Mouse (Mus musculus): ENCODE results near the gene Gm13119. TPM values are rescaled to one million over a fixed set of nuclear protein-coding genes. Genes with fewer than 3 reads are reported as not detected.
"Not testable (repeated sequence)": the region's sequence is repeated elsewhere in the genome, so short reads cannot be mapped to it uniquely, and the experiment has no call there.

The Gm13119 gene
- total RNA-seq (2012; rRNA removed), result not detected in 2 replicates
- polyA plus RNA-seq (2012; ENCODE audit: insufficient read depth in 1 of 2, insufficient read length in 2 of 2, low read depth in 1 of 2, low replicate concordance in 2 of 2, missing spikeins in 1 of 2), result not detected

DNA sequence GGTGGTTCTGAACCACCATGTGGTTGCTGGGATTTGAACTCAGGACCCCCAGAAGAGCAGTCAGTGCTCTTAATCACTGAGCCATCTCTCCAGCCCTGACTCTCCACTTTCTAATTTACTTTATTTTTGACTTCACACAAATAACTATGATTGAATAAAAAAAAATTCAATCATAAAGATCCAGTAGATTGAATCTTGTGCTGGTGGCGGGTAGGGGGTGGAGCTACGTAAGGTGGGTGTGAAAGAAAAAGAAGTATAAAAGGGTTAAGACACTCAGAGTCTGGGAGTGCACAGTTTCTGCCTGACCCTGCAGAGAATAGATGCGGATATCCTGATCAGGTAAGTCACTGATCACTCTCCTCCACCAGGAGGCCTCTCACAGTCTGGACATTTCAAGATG is at the start of gene Gm13119:
TSS of gene Gm13119 (plus strand) at position 301 of the 400 bp plus-strand sequence.
- not testable (repeated sequence) for H3K36me3 ChIP-seq (ENCODE audit: control insufficient read depth in 1 of 2, insufficient read depth in 2 of 2, low read length in 2 of 2); H3K27ac ChIP-seq (ENCODE audit: control insufficient read depth, low read depth, low read length); H3K4me1 ChIP-seq (ENCODE audit: control insufficient read depth in 1 of 2, insufficient read depth in 2 of 2, low read length in 2 of 2); H3K27me3 ChIP-seq (ENCODE audit: control insufficient read depth in 1 of 2, insufficient read depth in 2 of 2, low read length in 2 of 2); H3K9ac ChIP-seq (ENCODE audit: control insufficient read depth, low read depth, low read length, poor library complexity, severe bottlenecking); DNase-seq (ENCODE audit: low read depth, low spot score); H3K4me3 ChIP-seq (ENCODE audit: control insufficient read depth in 1 of 2, insufficient read depth in 1 of 2, low read depth in 2 of 2, low read length in 2 of 2); H3K9me3 ChIP-seq (replicated peaks; ENCODE audit: insufficient read depth, low read length); H3K79me2 ChIP-seq (ENCODE audit: control insufficient read depth, insufficient read depth, low read length, poor library complexity)

- not testable (repeated sequence) for H3K79me2 ChIP-seq (ENCODE audit: control insufficient read depth, insufficient read depth, low read length, poor library complexity); H3K9ac ChIP-seq (ENCODE audit: control insufficient read depth, low read depth, low read length, poor library complexity, severe bottlenecking); H3K27me3 ChIP-seq (ENCODE audit: control insufficient read depth in 1 of 2, insufficient read depth in 2 of 2, low read length in 2 of 2); H3K9me3 ChIP-seq (replicated peaks; ENCODE audit: insufficient read depth, low read length); H3K27ac ChIP-seq (ENCODE audit: control insufficient read depth, low read depth, low read length); H3K4me1 ChIP-seq (ENCODE audit: control insufficient read depth in 1 of 2, insufficient read depth in 2 of 2, low read length in 2 of 2); DNase-seq (ENCODE audit: low read depth, low spot score); H3K4me3 ChIP-seq (ENCODE audit: control insufficient read depth in 1 of 2, insufficient read depth in 1 of 2, low read depth in 2 of 2, low read length in 2 of 2); H3K36me3 ChIP-seq (ENCODE audit: control insufficient read depth in 1 of 2, insufficient read depth in 2 of 2, low read length in 2 of 2)
Measured at GRCm38 (mm10) chr4:144312666-144313460, 44.9 kb upstream of the Gm13119 start.

GRCm38 (mm10) chr4:144329949-144330348 is 27.8 kb upstream of the Gm13119 start, which contains the start of gene Gm13128:
Gene Gm13128 (plus strand): TSS chr4:144330249.
- not testable (repeated sequence) for DNase-seq (ENCODE audit: low read depth, low spot score); H3K4me1 ChIP-seq (ENCODE audit: control insufficient read depth in 1 of 2, insufficient read depth in 2 of 2, low read length in 2 of 2)

GRCm38 (mm10) chr4:144335856-144336255 is 21.9 kb upstream of the Gm13119 start:
- not testable (repeated sequence) for H3K9me3 ChIP-seq (replicated peaks; ENCODE audit: insufficient read depth, low read length); DNase-seq (ENCODE audit: low read depth, low spot score); H3K4me3 ChIP-seq (ENCODE audit: control insufficient read depth in 1 of 2, insufficient read depth in 1 of 2, low read depth in 2 of 2, low read length in 2 of 2); H3K4me1 ChIP-seq (ENCODE audit: control insufficient read depth in 1 of 2, insufficient read depth in 2 of 2, low read length in 2 of 2); H3K79me2 ChIP-seq (ENCODE audit: control insufficient read depth, insufficient read depth, low read length, poor library complexity); H3K9ac ChIP-seq (ENCODE audit: control insufficient read depth, low read depth, low read length, poor library complexity, severe bottlenecking); H3K27ac ChIP-seq (ENCODE audit: control insufficient read depth, low read depth, low read length); H3K27me3 ChIP-seq (ENCODE audit: control insufficient read depth in 1 of 2, insufficient read depth in 2 of 2, low read length in 2 of 2); H3K36me3 ChIP-seq (ENCODE audit: control insufficient read depth in 1 of 2, insufficient read depth in 2 of 2, low read length in 2 of 2)

More at GRCm38 (mm10) chr4:144329949-144330348, 27.8 kb upstream of the Gm13119 start, which contains the start of gene Gm13128:
- not testable (repeated sequence) for H3K27ac ChIP-seq (ENCODE audit: control insufficient read depth, low read depth, low read length); H3K79me2 ChIP-seq (ENCODE audit: control insufficient read depth, insufficient read depth, low read length, poor library complexity); H3K9me3 ChIP-seq (replicated peaks; ENCODE audit: insufficient read depth, low read length); H3K36me3 ChIP-seq (ENCODE audit: control insufficient read depth in 1 of 2, insufficient read depth in 2 of 2, low read length in 2 of 2); H3K27me3 ChIP-seq (ENCODE audit: control insufficient read depth in 1 of 2, insufficient read depth in 2 of 2, low read length in 2 of 2); H3K9ac ChIP-seq (ENCODE audit: control insufficient read depth, low read depth, low read length, poor library complexity, severe bottlenecking); H3K4me3 ChIP-seq (ENCODE audit: control insufficient read depth in 1 of 2, insufficient read depth in 1 of 2, low read depth in 2 of 2, low read length in 2 of 2)

DNA sequence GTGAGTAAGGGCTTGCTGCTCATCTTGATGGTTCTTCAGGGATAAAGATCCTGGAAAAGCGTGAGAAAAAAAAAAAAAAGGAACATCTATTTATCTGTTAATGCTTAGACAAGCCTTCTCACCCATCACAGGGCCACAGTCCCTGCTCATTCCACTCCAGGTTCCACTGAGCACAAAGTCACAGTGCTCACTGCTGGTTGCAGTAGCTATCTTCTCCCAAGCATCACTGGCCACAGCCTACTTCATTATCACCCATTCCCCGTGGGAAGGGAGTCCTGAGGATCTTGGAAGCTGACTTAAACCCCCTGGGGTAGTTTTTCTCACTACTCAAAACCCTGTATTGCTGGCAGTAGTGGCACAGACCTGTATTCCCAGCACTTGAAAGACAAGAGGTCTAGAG is 20.2 kb downstream of the Gm13119 start, which contains the start of gene Pramef20:
TSS of gene Pramef20 (minus strand) at position 23 of the 400 bp plus-strand sequence.
- H3K4me3 ChIP-seq (ENCODE audit: control insufficient read depth in 1 of 2, insufficient read depth in 1 of 2, low read depth in 2 of 2, low read length in 2 of 2), result no peak within 1 kb of the TSS
- H3K9me3 ChIP-seq (replicated peaks; ENCODE audit: insufficient read depth, low read length), result no peaks in the 10 kb centered on the region
- no peak for DNase-seq (ENCODE audit: low read depth, low spot score)
- no peak for TF ChIP-seq MAFK (IDR thresholded peaks at IDR 0.05; ENCODE audit: borderline replicate concordance, low read depth, low read length)
- no peak for TF ChIP-seq EP300 (IDR thresholded peaks at IDR 0.05; ENCODE audit: low read depth in 1 of 2, low read length in 2 of 2)
- no peak for TF ChIP-seq HCFC1 (IDR thresholded peaks at IDR 0.05; ENCODE audit: low read depth, low read length)
- no peak for TF ChIP-seq E2F4 (IDR thresholded peaks at IDR 0.05; ENCODE audit: borderline replicate concordance, low read depth, low read length)
- TF ChIP-seq CTCF (IDR thresholded peaks at IDR 0.05 in 2 of 3, conservative IDR thresholded peaks at IDR 0.05 in 1 of 3; ENCODE audit: control insufficient read depth in 1 of 3, insufficient read depth in 1 of 3, low read depth in 2 of 3, low read length in 3 of 3, poor library complexity in 1 of 3, severe bottlenecking in 1 of 3), result no peak
- TF ChIP-seq JUND (IDR thresholded peaks at IDR 0.05; ENCODE audit: low read depth, low read length), result no peak
- no peak for TF ChIP-seq BHLHE40 (IDR thresholded peaks at IDR 0.05; ENCODE audit: borderline replicate concordance, low read depth, low read length)
- no peak for TF ChIP-seq NRF1 (IDR thresholded peaks at IDR 0.05; ENCODE audit: insufficient read depth, low read depth, low read length, poor library complexity, severe bottlenecking)
- no peak for TF ChIP-seq MEF2A (IDR thresholded peaks at IDR 0.05; ENCODE audit: extremely low read depth, insufficient replicate concordance, low read depth, low read length, poor library complexity, severe bottlenecking)
- no peak for TF ChIP-seq ELF1 (IDR thresholded peaks at IDR 0.05; ENCODE audit: low read depth, low read length)
- no peak for TF ChIP-seq RCOR1 (IDR thresholded peaks at IDR 0.05; ENCODE audit: low read depth, low read length)
- TF ChIP-seq MAX (IDR thresholded peaks at IDR 0.05; ENCODE audit: low read length), result no peak

More for the DNA sequence above, 20.2 kb downstream of the Gm13119 start, which contains the start of gene Pramef20:
- H3K4me1 ChIP-seq (ENCODE audit: control insufficient read depth in 1 of 2, insufficient read depth in 2 of 2, low read length in 2 of 2), result no peaks in the 10 kb centered on the region
- H3K36me3 ChIP-seq (ENCODE audit: control insufficient read depth in 1 of 2, insufficient read depth in 2 of 2, low read length in 2 of 2), result no peaks in the 10 kb centered on the region
- no peak within 1 kb of the TSS for H3K27ac ChIP-seq (ENCODE audit: control insufficient read depth, low read depth, low read length)
- H3K27me3 ChIP-seq (ENCODE audit: control insufficient read depth in 1 of 2, insufficient read depth in 2 of 2, low read length in 2 of 2), result no peaks in the 10 kb centered on the region
- H3K79me2 ChIP-seq (ENCODE audit: control insufficient read depth, insufficient read depth, low read length, poor library complexity), result no peaks in the 10 kb centered on the region
- no peak within 1 kb of the TSS for H3K9ac ChIP-seq (ENCODE audit: control insufficient read depth, low read depth, low read length, poor library complexity, severe bottlenecking)
